Mouse (Mus musculus) B cell, adult 2 months (primary cell): ENCODE data around the gene Olfr1387.
"Not testable (repeated sequence)": the region's sequence is repeated elsewhere in the genome, so short reads cannot be mapped to it uniquely, and the experiment has no call there.

Experiments used
- DNase-seq, 2 experiments: peaks; one replicate each; pipeline ENCODE4 v3.0.0; 2022

Olfr1387 gene

DNA sequence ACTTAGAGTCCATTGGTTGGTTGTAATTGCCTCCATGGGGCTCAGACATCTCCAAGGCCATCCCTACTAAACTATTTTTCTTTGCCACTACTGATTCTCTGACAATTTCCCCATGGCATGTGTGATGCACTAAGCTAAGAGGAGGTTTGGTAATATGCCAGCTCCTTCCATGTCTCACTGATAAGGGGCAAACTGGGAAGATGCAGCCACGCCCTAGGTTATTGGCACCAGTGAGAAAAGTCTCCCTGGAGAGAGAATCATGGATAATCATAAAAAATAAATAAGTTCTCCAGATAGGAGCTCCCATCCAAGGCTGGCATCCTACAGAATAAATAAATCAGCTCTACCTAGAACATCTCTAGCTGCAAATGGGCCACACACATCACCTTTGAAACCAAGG lies at the start of gene Olfr1387:
Gene Olfr1387, plus strand, starts transcription at position 301 of the 400 bp plus-strand sequence.
- DNase-seq, result no peak

DNA sequence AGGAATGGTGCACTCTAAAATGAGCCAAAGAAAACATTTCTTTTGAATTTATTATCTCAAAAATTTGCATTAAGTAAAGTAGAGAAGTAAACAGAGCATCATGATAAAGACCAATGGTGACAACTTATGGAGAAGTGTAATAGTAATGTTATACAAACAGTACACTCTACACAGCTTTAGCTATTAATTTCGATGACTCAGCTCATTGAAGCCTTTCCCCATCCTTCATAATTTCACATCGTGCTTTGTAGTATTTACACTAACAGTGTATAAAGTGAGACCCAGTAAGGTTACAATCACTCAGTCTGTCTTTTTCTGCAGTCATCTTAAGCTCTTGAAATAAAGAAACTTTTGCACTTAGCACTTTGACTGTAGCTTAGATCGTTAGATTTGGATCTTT lies 48.4 kb upstream of the Olfr1387 start:
- no peak for DNase-seq

DNA sequence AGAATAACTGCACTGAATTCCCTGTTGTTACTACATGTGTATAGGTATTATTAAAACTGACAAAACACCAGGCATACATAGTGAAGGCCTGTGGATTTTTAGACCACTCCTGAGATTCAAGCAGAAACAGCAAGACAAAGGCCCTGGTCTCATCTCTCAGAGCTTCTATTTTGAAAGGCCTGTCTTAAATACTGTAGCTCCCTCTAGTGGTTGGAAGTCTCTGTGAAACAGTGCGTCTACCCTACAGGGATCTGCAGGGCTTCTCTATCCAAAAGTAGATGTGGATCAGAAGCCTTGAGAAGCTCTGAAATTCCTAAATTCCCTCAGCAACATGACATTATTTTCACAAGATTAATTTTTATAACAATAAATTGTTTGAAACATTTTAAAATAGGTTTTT lies 44.6 kb upstream of the Olfr1387 start:
- peak; percentile 11 to 20 for DNase-seq

DNA sequence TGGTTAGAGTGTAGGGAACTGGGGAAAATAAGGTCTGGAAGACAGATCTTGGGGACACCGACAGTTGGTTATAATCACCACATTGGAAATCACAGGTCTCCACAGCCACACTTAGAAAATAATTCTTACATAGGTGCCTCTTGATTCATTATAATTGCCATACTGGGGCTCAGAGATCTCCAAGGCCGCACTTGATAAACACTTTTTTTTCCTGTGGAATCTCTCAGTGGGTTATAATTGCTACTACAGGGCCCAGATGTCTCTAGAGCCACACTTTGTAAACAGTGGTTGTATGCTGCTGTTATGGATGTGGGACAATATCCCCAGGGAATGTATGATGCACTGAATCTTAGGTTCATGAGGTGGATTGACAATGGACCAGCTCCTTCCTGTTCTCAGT lies 32.4 kb upstream of the Olfr1387 start, which contains the start of gene Olfr1389:
Gene Olfr1389, plus strand, starts transcription at position 301 of the 400 bp plus-strand sequence.
- DNase-seq, result no peak

DNA sequence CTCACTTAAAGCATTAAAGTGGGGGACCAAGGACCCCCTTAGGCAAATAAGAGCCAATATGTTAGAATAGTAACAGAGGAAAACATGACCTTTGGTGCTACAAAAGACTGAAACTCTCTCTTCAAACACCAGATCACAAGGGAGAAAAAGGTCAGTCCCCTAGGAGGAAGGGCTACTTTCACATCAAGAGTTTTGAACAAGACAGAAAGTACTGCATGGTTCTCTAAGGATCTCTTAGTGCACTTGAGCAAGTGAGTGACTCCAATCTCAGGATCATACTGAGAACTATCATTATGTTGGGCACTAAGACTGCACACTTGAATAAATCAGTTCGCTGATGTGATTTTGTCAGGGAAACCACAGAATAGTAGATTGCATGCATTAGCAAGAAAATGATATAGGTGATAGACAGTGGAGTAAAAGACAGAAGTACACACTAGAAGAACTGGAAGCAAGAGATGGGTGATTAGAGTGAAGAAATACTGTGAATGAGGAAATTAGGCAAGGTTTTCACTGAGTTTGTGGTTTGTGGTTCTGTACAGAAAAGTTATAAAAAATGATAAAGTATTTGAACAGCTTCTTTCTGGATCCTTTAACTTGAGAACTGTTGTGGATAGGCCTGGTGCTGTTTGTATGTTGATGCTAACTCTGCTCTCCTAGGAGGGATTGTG lies 29.8 kb upstream of the Olfr1387 start:
- no peak for DNase-seq

DNA sequence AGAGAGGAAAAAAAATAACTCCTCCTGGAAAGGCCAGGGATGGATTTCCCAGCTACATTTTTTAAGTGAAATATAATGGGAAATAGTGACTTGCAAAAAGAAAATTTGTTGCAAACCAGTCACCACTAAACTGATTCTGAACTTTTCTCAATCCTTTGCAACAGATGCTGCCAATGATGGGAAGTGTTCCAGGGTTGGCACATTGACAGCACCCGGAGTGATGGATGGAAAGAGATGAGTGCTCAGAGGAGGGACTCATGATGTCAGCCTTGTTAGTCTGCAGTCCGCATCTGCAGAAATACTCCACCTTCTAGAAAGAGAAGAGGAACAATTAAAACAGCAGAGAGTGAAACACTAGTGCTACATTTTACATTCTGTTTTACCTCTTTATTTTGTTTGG lies 25.5 kb upstream of the Olfr1387 start:
- no peak for DNase-seq

DNA sequence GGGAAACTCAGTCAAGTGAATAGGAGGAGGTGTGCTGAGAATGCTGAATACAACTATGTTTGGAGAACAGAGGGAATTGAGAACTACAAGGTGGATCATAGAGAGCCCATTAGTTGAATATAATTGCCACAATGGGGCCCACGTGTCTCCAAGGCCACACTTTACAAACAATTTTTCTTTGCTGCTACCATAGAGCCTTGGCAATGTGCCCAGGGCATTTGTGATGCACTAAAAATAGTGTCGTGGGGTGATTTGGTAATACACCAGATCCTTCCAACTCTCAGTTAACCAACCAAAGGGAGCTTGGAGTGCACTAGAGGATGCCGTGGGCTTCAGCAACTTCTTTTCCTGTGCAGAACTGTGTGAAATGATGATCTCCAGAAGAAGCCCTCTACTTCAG lies 18.7 kb upstream of the Olfr1387 start, which contains the start of gene Olfr1388:
Gene Olfr1388, plus strand, starts transcription at position 214 of the 400 bp plus-strand sequence.
- DNase-seq, result no peak

DNA sequence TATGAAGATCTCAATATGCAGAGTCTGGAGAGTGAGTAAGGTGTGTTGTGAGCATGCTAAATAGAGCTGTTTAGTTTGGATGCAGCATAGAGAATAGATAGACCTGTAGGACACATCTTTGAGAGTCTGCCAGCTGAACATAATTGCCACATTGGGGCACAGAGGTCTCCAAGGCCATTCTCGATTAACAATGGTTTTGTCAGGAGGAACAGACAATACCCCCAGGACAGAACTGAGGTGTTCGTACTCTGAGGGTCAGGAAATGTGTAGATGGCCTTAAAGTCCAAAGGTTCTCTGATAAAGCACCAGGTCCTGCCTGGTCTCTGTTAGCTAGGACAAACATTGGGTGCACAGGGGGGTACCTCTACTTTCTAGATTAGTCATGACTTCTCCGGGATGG lies 9.6 kb downstream of the Olfr1387 start, which contains the start of gene Olfr1386:
Gene Olfr1386, plus strand, starts transcription at position 301 of the 400 bp plus-strand sequence.
- DNase-seq, result not testable (repeated sequence)

DNA sequence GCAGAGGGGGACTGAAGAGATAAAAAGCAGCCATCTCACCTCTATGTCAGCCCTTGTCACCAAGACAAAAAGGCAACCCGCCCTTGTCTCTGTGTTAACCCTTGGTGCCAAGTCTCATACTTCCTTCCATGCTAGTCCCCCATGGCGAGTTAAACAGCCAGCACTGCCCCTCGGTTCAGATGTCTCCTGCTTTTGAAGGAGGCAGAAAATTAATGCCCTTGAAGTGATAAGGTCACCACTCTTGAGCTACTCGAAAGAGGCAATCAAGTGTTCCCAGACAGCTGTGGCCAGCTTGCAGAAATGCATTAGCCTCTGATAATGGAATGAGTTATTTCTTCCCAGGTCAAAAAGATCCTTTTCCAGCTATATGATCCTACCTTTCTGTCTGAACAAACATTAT lies 30.8 kb downstream of the Olfr1387 start:
- DNase-seq, result no peak

DNA sequence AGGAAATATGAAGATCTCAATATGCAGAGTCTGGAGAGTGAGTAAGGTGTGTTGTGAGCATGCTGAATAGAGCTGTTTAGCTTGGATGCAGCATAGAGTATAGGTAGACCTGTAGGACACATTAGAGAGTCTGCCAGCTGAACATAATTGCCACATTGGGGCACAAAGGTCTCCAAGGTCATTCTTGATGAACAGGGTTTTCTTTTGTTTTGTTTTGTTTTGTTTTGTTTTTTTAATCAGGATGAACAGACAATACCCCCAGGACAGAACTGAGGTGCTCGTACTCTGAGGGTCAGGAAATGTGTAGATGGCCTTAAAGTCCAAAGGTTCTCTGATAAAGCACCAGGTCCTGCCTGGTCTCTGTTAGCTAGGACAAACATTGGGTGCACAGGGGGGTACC lies 33.6 kb downstream of the Olfr1387 start, which contains the start of gene Olfr1385:
Gene Olfr1385, plus strand, starts transcription at position 301 of the 400 bp plus-strand sequence.
- DNase-seq, result not testable (repeated sequence)
